Mouse (Mus musculus) liver, postnatal 0 days (tissue): ENCODE results near the gene Ccl3.

Experiments
- CTCF ChIP-seq: sonication (generic); IDR thresholded peaks from 2 replicates; pipeline ENCODE4 v1.5.1; 2016; ENCODE audit warnings: antibody characterized with exemption, low read depth
- EP300 ChIP-seq: IDR thresholded peaks from 2 replicates; pipeline ENCODE4 v1.6.1; 2016; ENCODE audit warnings: antibody characterized with exemption, low read depth, mild to moderate bottlenecking

GRCm38 (mm10) chr11:83654606-83655005 is 5.5 kb upstream of the Ccl3 start:
- TF ChIP-seq CTCF: no peak
- TF ChIP-seq EP300: no peak
